Mouse (Mus musculus) erythroblast, embryonic 14.5 days (primary cell): ENCODE data around the gene Chst5.

ENCODE experiments used
- GATA1 ChIP-seq: IDR thresholded peaks from 2 replicates; pipeline ENCODE4 v1.6.1; 2012; ENCODE audit warnings: low read length, inconsistent platforms, mixed read lengths
- TAL1 ChIP-seq: IDR thresholded peaks from 3 replicates; pipeline ENCODE4 v1.6.1; 2012; ENCODE audit warnings: low read length, inconsistent platforms, mixed read lengths

- TF ChIP-seq GATA1 (no peak), TAL1 (no peak)
These were observed 23.3 kb upstream of the Chst5 start, which contains the start of gene Tmem231 for GRCm38 (mm10) chr8:111933348-111934076.
